Mouse (Mus musculus) lung, postnatal 14 days (tissue): ENCODE measurements at regions not wholly inside any gene's neighbourhood (a gene's known extent, or its start where the extent isn't known, plus 50 kb on each side); places are given as distances from the start of the nearest gene placed in this dataset.
A peak's percentile ranks its signal among the peaks of the same experiment; 100 is the strongest.

Source experiments
- DNase-seq: peaks from one replicate; pipeline ENCODE4 v3.0.0; 2021

DNA sequence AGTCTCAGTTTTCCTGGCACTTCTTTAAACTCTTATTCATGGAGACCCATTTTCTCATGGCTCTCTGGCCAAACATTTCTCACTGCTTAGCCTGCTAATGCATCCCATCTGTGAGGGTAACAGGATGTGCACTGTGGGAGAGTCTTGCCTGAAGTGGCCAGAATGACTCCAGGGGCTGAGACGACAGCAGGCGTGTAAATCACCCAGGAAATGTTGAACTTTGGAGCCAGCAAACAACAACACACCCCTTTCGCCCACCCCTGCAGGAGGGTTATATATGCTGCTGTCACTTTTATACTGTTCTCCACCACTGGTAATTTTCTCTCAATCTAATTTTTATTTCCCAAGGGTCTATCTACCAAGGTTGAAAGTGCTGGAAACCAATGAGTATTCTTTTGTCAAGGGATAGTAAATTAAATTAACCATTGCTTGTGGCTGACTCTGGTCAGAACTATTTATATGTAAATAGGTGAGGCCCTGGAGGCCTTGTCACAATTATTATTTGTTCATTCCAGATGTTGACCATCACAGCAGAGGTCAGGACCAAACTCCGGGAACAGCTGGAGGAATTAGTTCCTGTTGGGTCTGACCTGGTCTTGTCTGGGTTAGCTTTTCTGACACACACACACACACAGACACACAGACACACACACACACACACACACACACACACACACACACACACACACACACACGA, 378.2 kb downstream of the Nucb2 start:
- no peak for DNase-seq

DNA sequence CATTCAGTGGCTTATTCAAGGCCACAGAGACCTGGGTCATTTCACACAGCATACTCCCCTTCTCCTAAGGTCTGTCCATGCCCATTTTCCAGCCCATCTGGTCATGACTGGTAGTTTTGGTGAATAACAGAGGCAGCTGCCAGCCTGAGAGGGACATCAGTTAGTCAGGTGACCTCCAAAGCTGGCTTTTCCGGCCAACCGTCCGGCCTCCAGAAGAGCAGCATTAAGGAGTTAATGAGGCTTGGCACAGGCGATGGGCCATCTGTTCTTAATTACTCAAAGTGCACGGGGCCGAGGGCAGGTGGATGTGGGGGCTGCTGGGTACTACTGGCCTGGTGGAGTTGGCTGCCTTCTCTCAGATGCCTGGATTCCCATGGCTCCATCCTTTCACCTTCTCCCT, 389.7 kb downstream of the Nucb2 start:
- DNase-seq = no peak

DNA sequence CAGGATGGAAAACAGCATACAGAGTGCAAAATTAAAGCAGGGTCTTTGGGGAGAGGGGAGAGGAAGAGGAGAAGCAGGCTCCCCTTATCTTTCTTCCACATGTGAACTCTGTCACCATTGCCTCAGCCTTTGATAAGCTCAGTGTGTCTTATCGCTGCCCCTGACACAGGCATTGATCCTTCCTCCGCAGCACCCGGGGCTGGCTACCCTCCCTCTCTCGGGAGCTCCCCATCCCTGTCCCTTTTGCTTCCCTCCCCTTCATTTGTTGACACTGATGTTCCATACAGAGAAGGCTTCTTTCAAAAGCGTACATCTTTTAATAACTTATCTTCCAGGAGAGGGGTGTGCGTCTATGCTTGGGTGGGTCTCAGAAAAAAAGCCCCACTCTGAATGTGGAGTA, 411.6 kb downstream of the Nucb2 start:
- DNase-seq = no peak

DNA sequence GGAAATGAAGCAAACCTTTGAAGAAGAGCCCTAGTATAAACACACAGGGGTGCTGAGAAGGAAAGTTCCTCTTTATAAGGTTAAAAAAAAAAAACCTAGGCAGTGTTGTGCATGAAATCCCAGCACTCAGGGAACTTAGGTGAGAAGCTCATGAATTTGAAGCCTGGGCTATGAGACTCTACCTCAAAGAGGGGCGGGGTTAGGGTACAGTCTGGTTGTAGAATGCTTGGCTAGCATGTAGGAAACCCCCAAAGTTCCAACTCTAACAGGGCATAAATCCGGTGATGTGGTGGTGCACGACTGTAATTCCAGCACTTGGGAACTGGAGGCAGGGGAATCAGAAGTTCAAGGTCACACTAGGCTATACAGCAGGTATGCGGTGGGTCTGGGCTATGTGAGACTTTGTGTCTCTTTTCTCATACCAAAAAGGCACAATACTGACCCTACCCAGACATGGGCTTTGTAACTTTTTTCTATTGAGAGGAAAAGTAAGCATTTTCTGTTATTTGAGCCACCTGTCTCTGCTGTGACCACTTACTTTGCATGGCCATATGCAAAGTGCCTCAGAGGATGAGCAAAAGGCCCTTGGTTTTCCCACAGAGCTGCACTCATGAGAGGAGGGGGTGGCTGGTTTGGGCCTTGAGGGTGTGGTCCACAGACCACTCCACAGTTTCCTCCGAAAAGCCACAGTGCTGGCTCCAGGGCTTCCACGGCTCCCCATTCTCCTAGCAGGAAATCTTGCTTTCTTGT, 413.9 kb downstream of the Nucb2 start:
- DNase-seq = no peak

DNA sequence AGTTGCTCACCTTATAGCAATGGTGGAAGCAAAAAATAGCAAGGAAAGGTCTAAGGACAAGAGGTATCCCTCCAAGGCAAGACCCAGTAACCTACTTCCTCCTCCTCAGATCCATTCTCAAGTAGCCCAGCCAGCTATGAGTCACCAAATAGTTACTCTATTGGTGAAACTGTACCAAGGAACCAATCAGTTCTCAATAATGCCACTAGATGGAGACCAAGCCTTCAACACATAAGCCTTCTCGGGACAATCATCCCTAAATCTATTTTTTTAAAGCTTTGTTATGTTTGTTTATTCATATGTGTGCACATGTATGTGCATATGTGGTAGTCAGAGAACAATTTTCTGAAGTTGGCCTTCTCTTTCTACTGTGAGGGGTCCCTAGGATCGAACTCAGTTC, 434.3 kb upstream of the Xylt1 start:
- no peak for DNase-seq

DNA sequence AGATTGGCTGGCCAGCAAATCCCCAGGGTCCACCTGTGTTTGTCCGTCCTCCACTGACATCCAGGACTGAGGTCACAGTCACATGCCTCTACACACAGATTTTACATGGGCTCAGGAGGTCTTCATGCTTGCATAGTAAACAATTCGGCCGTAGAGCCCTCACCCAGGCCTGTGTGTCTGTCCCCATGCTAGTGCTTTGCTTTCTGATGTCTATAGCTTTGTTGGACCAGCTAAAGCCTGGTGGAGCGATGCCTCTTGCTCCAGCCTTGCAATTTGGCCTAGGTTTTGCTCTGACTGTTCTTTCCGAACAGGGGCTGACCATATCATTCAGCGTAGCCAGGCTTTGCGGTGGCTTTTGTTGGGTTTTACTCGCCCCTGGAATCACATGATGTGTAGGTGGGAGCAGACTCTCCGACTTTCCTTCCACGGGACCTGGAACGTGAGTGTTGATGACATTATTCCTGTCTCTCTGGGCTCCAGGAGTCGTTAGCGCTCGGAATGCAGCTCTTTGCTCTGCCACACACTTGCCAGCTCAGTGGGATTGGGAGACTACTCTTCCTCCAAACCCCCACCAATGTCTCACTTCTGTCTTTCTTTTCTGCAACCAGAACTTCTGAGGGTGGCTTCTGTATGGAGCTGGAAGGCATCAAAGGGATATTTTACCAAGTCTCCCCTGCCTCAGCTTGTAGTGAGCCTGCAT, 421.4 kb upstream of the Xylt1 start:
- no peak for DNase-seq

DNA sequence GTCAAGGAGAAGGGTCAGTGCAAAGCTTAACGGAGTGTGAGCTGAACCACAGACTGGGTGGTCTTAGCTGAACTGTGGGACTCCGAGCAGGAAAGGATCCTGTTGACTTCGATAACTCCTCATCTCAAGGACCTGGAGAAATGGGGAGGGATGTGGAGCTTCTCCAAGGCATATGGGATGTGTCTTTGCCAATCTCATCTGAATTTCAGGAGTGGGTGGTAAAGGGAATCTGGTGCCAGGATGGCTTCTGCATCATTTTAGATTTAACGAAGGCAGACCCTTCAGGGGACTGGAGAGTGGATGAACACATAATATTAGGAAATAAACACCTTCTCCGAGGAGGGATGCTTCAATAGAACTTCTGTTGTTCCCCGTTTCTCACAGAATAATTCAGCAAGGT, 416.9 kb upstream of the Xylt1 start:
- DNase-seq = no peak

DNA sequence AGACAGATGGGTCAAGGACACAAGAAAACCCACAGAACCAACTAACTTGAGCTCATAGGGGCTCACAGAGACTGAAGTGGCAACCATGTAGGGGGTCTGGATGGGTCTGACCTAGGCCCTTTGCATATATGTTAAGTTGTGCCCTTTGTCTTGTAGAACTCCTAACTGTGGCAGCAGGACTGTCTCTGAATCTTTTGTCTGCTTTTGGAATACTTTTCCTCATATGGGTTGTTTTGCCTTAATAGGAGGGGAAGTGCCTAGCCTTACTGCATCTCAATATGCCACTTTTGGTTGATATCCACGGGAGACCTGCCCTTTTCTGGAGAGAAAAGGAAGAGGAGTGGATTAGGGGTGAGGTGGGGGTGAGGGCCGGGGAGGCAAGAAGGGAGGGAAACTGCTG, 389.4 kb upstream of the Xylt1 start:
- DNase-seq = no peak

DNA sequence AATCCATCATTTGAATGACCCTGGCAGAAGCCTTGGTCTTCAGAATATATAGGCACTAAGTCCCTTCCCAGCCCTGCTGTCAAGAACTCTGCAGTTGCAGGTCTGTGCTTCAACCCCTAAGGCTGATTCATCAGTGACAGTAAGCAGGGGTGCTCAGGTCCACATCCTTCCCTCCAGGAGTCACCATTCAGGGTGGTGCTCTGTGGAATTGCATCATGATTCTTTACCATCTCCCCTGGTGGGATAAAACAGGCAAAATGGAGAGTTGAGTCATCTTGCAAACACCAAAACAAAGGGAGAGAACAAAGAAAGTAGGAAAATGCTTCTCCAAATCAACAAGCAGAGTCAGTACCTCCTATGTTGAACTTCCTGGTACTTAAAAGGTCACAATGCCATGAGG, 388.6 kb upstream of the Xylt1 start:
- no peak for DNase-seq

DNA sequence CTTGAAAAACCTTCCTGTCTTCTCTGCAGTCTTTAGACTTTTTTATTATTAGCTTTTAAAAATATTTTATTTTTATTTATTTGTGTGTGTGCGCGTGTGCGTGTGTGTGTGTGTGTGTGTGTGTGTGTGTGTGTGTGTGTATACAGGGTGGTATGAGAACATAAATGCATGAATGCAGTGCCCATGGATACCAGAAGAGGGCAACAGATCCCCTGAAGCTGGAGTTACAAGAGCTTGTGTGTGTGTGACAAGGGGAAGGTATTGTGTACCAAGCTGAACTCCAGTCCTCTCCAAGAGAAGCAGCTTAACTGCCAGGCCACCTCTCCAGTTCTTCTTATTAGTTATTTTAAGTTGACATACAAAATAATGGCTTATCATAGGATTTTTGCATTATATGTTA, 385.0 kb upstream of the Xylt1 start:
- no peak for DNase-seq

DNA sequence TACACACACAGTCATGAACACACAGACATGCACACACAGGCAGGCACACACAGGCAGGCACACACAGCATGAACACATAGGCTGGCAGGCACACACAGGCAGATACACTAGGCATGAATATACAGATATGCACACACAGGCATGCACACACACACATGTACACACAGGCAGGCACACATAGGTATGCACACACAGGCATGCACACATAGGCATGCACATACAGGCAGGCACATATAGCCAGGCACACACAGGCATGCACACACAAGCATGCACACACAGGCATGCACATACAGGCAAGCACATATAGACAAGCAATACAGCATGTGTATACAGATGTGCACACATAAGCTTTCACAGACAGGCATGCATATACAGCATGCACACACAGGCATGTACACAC, 377.6 kb upstream of the Xylt1 start:
- DNase-seq = no peak

DNA sequence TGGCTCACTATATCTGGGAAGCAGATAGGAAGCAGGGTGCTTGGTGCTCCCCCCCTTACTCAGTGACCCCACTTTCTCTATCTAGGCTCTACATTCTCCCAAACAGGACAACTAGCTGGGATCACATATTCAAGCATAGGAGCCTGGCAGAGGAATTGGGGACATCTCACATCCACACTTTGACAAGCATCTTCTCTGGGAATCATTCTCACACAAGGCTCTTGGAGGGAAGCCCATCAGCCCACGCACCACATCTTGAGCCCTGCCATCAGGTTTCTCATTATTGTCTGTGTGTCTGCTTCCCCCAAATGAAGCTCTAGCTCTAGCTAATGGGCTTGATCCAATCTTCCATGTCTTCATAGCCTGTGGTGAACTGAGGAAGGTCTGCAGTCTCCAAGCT, 362.4 kb upstream of the Xylt1 start:
- no peak for DNase-seq

DNA sequence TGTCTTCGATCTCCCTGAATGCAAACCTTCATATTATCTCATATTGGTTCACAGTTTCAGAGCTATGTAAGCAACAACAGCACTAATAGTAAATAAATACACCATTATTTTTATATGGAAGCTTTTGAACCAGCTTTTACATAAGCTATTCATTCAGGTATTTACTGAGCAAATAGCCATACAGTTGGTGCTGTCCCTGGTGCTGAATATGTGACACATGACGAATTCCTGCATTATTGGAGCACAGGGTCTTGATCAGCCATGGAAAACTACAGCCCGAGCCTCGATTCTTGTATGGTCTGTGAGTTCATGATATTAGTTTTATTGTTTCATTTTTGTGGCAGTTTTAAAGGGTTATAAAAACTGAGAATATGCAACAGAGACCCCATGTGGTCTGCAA, 359.1 kb upstream of the Xylt1 start:
- DNase-seq = peak; percentile 51

DNA sequence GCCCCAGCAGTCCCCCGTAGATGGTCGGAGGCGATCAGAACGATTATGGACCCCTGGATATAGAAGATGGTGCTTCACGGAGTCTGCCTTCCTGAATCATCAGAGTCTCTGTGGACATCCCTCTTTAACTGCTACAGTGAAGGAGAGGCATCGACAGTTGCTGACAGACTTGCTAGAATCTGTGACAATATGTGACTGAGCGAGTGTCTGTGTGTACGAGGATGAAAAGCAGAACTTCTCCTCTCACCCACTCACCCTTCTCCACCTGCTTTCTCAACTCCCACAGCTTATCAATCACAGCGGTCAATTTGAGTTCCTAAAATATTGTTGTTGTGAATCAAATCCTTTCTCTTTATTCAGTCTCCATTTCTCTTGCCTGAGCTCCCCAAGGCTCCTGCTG, 335.9 kb upstream of the Xylt1 start:
- DNase-seq = no peak

DNA sequence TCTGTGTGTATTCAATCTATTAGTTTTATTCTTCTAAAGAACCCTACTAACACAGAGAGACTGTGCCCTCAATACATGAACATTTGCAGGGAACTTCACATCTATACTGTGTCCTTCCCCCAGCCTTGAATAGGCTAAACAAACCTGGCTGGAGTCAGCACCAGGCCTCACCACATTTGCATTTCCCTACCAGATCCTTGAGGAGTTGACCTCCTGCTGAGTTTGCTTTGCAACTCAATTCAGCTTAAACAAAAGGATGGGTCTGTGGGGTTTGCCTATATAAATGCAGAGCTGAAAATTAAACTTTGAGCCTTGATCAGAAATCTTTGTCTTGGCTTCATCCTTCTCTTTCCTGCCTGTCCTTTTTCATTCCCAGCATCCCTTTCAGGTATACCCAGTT, 331.5 kb upstream of the Xylt1 start:
- no peak for DNase-seq

DNA sequence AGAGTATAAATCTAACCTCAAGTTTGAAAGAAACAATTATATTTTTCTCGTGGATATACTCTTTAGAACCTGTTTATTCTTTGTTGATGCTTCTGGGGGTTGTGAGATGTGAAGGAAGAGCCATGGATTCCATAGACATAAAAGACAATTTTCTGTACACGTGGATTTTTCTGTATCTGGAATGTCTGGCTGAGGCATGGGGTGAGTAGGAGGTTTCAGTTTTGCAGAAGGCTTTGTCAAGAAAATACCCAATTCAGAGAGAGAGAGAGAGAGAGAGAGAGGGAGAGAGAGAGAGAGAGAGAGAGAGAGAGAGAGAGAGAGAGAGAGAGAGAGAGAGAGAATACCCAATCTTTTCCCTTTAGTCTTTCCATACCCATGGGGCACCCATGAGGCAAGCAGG, 315.0 kb upstream of the Xylt1 start:
- no peak for DNase-seq

DNA sequence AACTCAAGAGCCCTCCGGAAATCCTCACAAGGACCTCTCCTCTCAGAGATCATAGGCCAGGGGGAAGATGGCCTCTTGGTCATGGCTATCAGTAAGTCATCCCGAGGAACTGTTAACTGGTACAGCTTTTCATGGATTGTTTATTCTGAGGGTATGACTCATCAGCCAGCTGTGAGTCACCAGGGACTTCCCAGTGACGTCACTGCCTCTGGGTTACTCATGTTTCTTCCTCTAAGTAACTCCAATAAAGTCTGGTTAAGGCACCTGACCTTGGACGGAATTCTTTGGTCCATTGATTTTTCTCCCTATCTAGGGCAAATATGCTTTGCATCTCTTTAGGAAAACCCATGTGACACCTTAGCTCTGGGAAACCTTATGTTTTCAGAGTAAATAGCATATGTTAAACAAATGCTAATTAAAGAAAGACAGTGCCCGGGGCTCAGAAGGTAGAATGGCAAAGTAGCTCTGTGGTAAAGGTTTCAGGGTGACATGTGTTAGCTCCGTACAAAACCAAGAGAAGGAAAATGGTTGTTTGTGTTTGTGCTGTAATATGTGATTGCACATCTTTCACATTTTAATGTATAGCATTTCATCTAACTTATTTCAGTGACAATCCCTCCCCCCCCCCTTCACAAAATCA, 289.7 kb upstream of the Xylt1 start:
- peak; percentile 21 for DNase-seq

DNA sequence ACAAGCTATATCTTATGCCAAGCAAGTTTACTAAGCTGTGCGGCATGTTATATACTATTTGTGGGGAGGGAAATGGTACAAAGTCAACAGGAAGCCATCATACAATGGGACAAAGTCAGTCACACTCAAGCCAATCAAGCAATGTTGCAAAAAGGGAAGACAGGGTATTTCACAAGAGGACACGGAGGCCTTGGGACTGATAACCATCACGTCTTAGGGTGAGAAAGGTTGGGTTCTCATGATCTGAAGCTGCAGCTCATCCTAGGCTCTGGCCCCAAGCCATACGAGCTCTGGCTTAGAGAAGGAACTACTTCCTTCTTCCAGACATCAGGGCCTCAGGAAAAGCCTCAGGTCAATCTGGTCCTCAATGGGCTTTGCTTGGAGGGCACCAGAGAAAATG, 287.9 kb upstream of the Xylt1 start:
- DNase-seq = peak; percentile 12

DNA sequence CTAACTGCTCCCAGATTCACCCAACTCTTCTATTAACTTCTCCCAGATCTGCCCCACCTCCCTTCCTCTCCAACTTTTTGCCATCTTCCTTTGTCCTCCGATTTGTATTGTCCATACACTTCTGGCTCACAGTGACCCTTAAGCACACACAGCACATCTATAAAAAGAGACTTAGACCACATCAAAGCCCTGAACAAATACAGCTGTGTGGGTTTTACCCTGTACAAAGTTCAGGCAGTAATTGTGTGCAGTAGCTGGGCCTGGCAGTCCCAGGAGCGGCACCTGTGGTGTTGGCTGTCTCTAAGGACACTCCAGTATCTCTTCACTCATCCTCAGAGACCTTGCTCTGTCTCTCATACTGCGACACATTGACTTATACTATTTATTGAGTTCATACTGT, 283.2 kb upstream of the Xylt1 start:
- DNase-seq = no peak

DNA sequence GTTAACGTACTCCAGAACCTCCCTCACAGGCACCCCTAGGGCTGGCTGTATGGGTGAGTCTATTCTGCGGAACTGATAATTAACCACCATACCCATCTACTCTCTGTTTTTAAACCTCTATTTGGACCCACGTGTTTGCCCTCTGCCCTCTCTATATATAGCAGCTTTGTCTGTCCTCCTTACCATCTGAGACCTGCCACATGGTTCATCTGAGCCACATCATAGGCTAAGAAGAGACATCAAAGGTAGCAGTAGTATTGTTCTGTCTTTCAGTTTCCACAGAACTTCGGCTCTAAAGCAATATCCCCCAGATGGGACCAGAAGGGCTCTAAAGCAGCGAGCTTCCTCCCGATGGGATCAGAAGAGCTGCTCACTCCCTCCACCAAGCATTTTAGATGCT, 281.7 kb upstream of the Xylt1 start:
- DNase-seq = no peak

DNA sequence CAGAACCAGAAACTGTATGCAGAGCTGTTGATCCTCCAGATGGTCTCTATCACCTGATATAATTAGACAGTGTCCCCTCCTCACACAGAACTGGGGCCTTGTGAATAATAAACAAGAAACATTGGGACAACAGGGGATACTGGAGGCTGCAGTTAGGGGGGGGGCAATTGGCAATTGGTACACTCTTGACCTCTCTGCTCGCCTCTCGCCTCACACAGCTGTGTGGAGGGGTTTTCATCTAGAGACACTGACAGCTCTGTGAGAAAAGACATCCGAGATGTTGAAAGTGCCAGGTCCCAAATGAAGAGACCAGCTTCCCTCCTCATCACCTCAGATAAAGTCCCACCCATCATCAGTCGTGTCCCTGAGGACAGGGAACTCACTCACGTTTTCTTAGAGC, 277.7 kb upstream of the Xylt1 start:
- no peak for DNase-seq

DNA sequence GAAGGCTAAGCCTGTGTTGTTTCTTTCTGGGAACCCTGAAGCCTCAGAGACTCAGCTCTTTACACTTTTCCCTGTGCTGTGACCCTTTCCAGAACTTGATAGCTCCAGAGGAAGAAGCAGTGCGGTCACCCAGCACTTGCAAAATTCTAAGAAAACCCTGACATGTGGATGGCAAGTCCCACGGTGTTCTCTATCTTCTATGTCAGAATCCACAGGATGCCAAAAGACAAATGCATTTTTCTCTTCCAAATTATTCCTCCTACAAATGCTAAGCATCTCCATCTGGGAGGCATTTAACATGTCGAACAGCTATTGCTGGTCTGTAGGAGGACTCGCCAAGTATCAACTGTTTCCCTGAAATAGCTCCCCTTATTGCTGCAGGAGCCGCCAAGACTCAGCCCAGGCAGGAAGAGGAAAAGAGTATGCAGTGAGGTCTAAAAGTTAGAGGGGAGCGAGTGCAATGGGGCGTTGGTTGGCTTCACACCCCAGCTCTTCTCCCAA, 274.0 kb upstream of the Xylt1 start:
- DNase-seq = no peak

DNA sequence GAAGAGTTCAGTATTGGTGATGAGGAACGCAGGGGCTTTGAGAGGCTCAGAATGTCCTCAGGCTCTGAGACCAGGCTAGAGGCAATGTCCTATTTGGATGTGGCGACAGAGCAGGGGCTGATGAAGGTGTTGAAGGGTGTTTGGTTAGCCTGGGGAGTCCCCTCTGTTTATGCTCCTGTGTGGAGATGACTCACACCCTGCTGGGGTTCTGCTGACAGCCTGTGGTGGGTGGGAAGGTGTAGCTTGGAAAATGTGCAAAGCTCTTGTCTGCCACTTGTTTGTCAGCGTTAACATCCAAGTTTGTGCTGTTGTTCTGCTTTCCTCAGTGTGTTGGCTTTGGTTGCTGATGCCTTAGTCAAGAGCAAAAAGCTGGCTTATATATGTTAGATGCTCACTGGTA, 272.4 kb upstream of the Xylt1 start:
- DNase-seq = no peak

DNA sequence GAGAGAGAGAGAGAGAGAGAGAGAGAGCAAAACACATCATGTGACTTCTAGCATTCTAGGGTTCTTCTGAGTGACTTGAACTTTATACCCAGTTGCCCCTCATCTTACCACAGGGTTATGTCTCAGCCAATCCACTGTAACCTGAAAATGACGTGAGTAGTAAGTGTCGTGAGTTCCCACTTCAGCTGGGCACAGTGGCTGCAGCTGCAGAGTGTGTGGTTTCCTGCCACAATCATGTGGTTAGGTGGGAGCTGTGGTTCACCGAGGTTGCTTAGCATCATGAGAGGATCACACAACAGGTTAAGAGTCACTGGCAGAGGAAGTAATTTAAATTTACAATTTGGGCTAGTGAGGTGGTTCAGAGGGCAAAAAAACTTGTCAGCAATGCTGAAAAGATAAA, 253.1 kb upstream of the Xylt1 start:
- DNase-seq = no peak
